Mouse (Mus musculus): ENCODE data around the gene Clasp1. TPM values are rescaled to one million over a fixed set of nuclear protein-coding genes. Genes with fewer than 3 reads are reported as not detected.

Gene Clasp1
- polyA plus RNA-seq, 1 experiment from 2014 or later: 47.2 TPM

- Histone ChIP-seq H3K9me3 (no peaks in the 10 kb centered on the region), H3K36me3 (peaks cover 69% of the 10 kb centered on the region), H3K27me3 (no peaks in the 10 kb centered on the region), H3K9ac (no peak overlapping the region), H3K4me3 (no peak overlapping the region), H3K27ac (no peak overlapping the region), H3K4me1 (no peaks in the 10 kb centered on the region), H3K4me2 (no peak overlapping the region)
- ATAC-seq (ENCODE audit: insufficient number of reproducible peaks, low FRiP score, low TSS enrichment, low read depth): no peak
- WGBS: 85% methylated on average over 5 of the region's 5 CpGs
Measured at GRCm38 (mm10) chr1:118554961-118555360, 166.1 kb downstream of the Clasp1 start.

GRCm38 (mm10) chr1:118559716-118560115, 170.9 kb downstream of the Clasp1 start:
- no peak overlapping the region for H3K9ac ChIP-seq
- no peaks in the 10 kb centered on the region for H3K9me3 ChIP-seq
- H3K4me1 ChIP-seq: no peaks in the 10 kb centered on the region
- no peak for ATAC-seq (ENCODE audit: insufficient number of reproducible peaks, low FRiP score, low TSS enrichment, low read depth)
- H3K4me2 ChIP-seq: no peak overlapping the region
- H3K27me3 ChIP-seq: no peaks in the 10 kb centered on the region
- H3K4me3 ChIP-seq: no peak overlapping the region
- no peak overlapping the region for H3K27ac ChIP-seq
- 89% methylated on average over 2 of the region's 2 CpGs for WGBS
- peaks cover 64% of the 10 kb centered on the region for H3K36me3 ChIP-seq

- no peak for ATAC-seq (ENCODE audit: insufficient number of reproducible peaks, low FRiP score, low TSS enrichment, low read depth)
- Histone ChIP-seq H3K4me3 (no peak overlapping the region), H3K9ac (no peak overlapping the region), H3K4me1 (no peaks in the 10 kb centered on the region), H3K27me3 (no peaks in the 10 kb centered on the region), H3K4me2 (no peak overlapping the region), H3K36me3 (peaks cover 76% of the 10 kb centered on the region), H3K27ac (no peak overlapping the region), H3K9me3 (no peaks in the 10 kb centered on the region)
Measured at GRCm38 (mm10) chr1:118564561-118564960, 175.7 kb downstream of the Clasp1 start.

GRCm38 (mm10) chr1:118567659-118568058, 178.8 kb downstream of the Clasp1 start:
- Histone ChIP-seq H3K27me3 (no peaks in the 10 kb centered on the region), H3K4me3 (no peak overlapping the region), H3K9me3 (no peaks in the 10 kb centered on the region), H3K27ac (no peak overlapping the region), H3K4me2 (no peak overlapping the region), H3K9ac (no peak overlapping the region), H3K4me1 (no peaks in the 10 kb centered on the region), H3K36me3 (peaks cover 77% of the 10 kb centered on the region)
- WGBS: 93% methylated on average over 3 of the region's 3 CpGs
- ATAC-seq (ENCODE audit: insufficient number of reproducible peaks, low FRiP score, low TSS enrichment, low read depth): no peak

- Histone ChIP-seq H3K4me1 (no peaks in the 10 kb centered on the region), H3K9me3 (no peaks in the 10 kb centered on the region), H3K9ac (no peak overlapping the region), H3K36me3 (peaks cover 52% of the 10 kb centered on the region), H3K4me3 (no peak overlapping the region), H3K4me2 (no peak overlapping the region), H3K27ac (no peak overlapping the region), H3K27me3 (no peaks in the 10 kb centered on the region)
- 88% methylated on average over 2 of the region's 2 CpGs for WGBS
- no peak for ATAC-seq (ENCODE audit: insufficient number of reproducible peaks, low FRiP score, low TSS enrichment, low read depth)
Measured at GRCm38 (mm10) chr1:118580174-118580702, 191.4 kb downstream of the Clasp1 start.

- Histone ChIP-seq H3K27me3 (no peaks in the 10 kb centered on the region), H3K9ac (no peak overlapping the region), H3K27ac (no peak overlapping the region), H3K4me1 (no peaks in the 10 kb centered on the region), H3K9me3 (no peaks in the 10 kb centered on the region), H3K36me3 (peaks cover 47% of the 10 kb centered on the region), H3K4me2 (no peak overlapping the region), H3K4me3 (no peak overlapping the region)
- no peak for ATAC-seq (ENCODE audit: insufficient number of reproducible peaks, low FRiP score, low TSS enrichment, low read depth)
- 95% methylated on average over 8 of the region's 8 CpGs for WGBS
Measured at GRCm38 (mm10) chr1:118581179-118581578, 192.3 kb downstream of the Clasp1 start.

GRCm38 (mm10) chr1:118589721-118590120, 200.9 kb downstream of the Clasp1 start:
- Histone ChIP-seq H3K27ac (no peak overlapping the region), H3K4me2 (no peak overlapping the region), H3K9ac (no peak overlapping the region), H3K36me3 (peaks cover 45% of the 10 kb centered on the region), H3K9me3 (no peaks in the 10 kb centered on the region), H3K4me1 (no peaks in the 10 kb centered on the region), H3K27me3 (no peaks in the 10 kb centered on the region), H3K4me3 (no peak overlapping the region)
- no peak for ATAC-seq (ENCODE audit: insufficient number of reproducible peaks, low FRiP score, low TSS enrichment, low read depth)
- WGBS: 89% methylated on average over 5 of the region's 5 CpGs

- H3K9me3 ChIP-seq: no peaks in the 10 kb centered on the region
- no peak overlapping the region for H3K4me2 ChIP-seq
- no peak for ATAC-seq (ENCODE audit: insufficient number of reproducible peaks, low FRiP score, low TSS enrichment, low read depth)
- H3K27ac ChIP-seq: no peak overlapping the region
- H3K4me1 ChIP-seq: no peaks in the 10 kb centered on the region
- H3K4me3 ChIP-seq: no peak overlapping the region
- peaks cover 63% of the 10 kb centered on the region for H3K36me3 ChIP-seq
- no peak overlapping the region for H3K9ac ChIP-seq
- 95% methylated on average over 4 of the region's 4 CpGs for WGBS
- H3K27me3 ChIP-seq: no peaks in the 10 kb centered on the region
Measured at GRCm38 (mm10) chr1:118592933-118593332, 204.1 kb downstream of the Clasp1 start.

- ATAC-seq (ENCODE audit: insufficient number of reproducible peaks, low FRiP score, low TSS enrichment, low read depth): no peak
- Histone ChIP-seq H3K9ac (no peak overlapping the region), H3K4me2 (no peak overlapping the region), H3K27ac (no peak overlapping the region), H3K36me3 (peaks cover 75% of the 10 kb centered on the region), H3K27me3 (no peaks in the 10 kb centered on the region), H3K9me3 (no peaks in the 10 kb centered on the region), H3K4me1 (no peaks in the 10 kb centered on the region), H3K4me3 (no peak overlapping the region)
- 68% methylated on average over 2 of the region's 2 CpGs for WGBS
Measured at GRCm38 (mm10) chr1:118595395-118595794, 206.5 kb downstream of the Clasp1 start.

GRCm38 (mm10) chr1:118597475-118598213, 208.8 kb downstream of the Clasp1 start:
- Histone ChIP-seq H3K36me3 (peaks cover 79% of the 10 kb centered on the region), H3K4me1 (no peaks in the 10 kb centered on the region), H3K9me3 (no peaks in the 10 kb centered on the region), H3K27ac (no peak overlapping the region), H3K9ac (no peak overlapping the region), H3K4me3 (no peak overlapping the region), H3K27me3 (no peaks in the 10 kb centered on the region), H3K4me2 (no peak overlapping the region)
- 83% methylated on average over 2 of the region's 2 CpGs for WGBS
- ATAC-seq (ENCODE audit: insufficient number of reproducible peaks, low FRiP score, low TSS enrichment, low read depth): no peak

GRCm38 (mm10) chr1:118598339-118598738, 209.5 kb downstream of the Clasp1 start:
- no peak for ATAC-seq (ENCODE audit: insufficient number of reproducible peaks, low FRiP score, low TSS enrichment, low read depth)
- no peak overlapping the region for H3K27ac ChIP-seq
- H3K4me1 ChIP-seq: no peaks in the 10 kb centered on the region
- peaks cover 81% of the 10 kb centered on the region for H3K36me3 ChIP-seq
- H3K4me2 ChIP-seq: no peak overlapping the region
- H3K27me3 ChIP-seq: no peaks in the 10 kb centered on the region
- no peaks in the 10 kb centered on the region for H3K9me3 ChIP-seq
- H3K4me3 ChIP-seq: no peak overlapping the region
- no peak overlapping the region for H3K9ac ChIP-seq
- 81% methylated on average over 3 of the region's 3 CpGs for WGBS

GRCm38 (mm10) chr1:118613631-118614183, 224.8 kb downstream of the Clasp1 start:
- H3K4me3 ChIP-seq: no peak overlapping the region
- H3K27me3 ChIP-seq: no peaks in the 10 kb centered on the region
- no peaks in the 10 kb centered on the region for H3K9me3 ChIP-seq
- H3K9ac ChIP-seq: no peak overlapping the region
- peaks cover 9% of the 10 kb centered on the region for H3K36me3 ChIP-seq
- no peak for ATAC-seq (ENCODE audit: insufficient number of reproducible peaks, low FRiP score, low TSS enrichment, low read depth)
- 93% methylated on average over 3 of the region's 3 CpGs for WGBS
- H3K27ac ChIP-seq: no peak overlapping the region
- H3K4me1 ChIP-seq: no peaks in the 10 kb centered on the region
- no peak overlapping the region for H3K4me2 ChIP-seq
